Mouse (Mus musculus): ENCODE data around the gene Etv2. TPM values are rescaled to one million over a fixed set of nuclear protein-coding genes. Genes with fewer than 3 reads are reported as not detected.

Gene Etv2
- polyA plus RNA-seq, 1 experiment from 2014 or later, result 0.19 TPM

- Histone ChIP-seq H3K27ac (replicated peaks in 1 of 2; ENCODE audit: control insufficient read depth in 1 of 2, insufficient read depth in 1 of 2, low read depth in 2 of 2, low read length in 2 of 2) (no peak overlapping the region), H3K4me1 (ENCODE audit: control insufficient read depth in 2 of 2, insufficient read depth in 2 of 2, low read length in 2 of 2) (peaks cover 0 to 6% of the 10 kb centered on the region in 2 experiments; a peak in 1 of 4 replicates), H3K9me3 (ENCODE audit: control insufficient read depth, low read length) (no peaks in the 10 kb centered on the region), H3K36me3 (ENCODE audit: control insufficient read depth, insufficient read depth, low read length) (no peaks in the 10 kb centered on the region), H3K4me3 (ENCODE audit: control insufficient read depth in 1 of 2, insufficient read depth in 1 of 2, low read depth in 1 of 2, low read length in 2 of 2) (no peak overlapping the region), H3K9ac (ENCODE audit: low read length) (no peak overlapping the region), H3K4me2 (ENCODE audit: low read length) (no peak overlapping the region), H3K27me3 (ENCODE audit: control insufficient read depth, insufficient read depth, low read length) (peaks cover 5% of the 10 kb centered on the region)
- 45% methylated on average over 5 of the region's 5 CpGs for WGBS
- no peak for ATAC-seq (ENCODE audit: insufficient number of reproducible peaks, insufficient read depth, low FRiP score, low read depth)
These were observed 42.8 kb downstream of the Etv2 start for GRCm38 (mm10) chr7:30592772-30593423.

GRCm38 (mm10) chr7:30591605-30591951 is 44.1 kb downstream of the Etv2 start:
- no peak overlapping the region for H3K4me3 ChIP-seq (ENCODE audit: control insufficient read depth in 1 of 2, insufficient read depth in 1 of 2, low read depth in 1 of 2, low read length in 2 of 2)
- no peak overlapping the region for H3K27ac ChIP-seq (replicated peaks in 1 of 2; ENCODE audit: control insufficient read depth in 1 of 2, insufficient read depth in 1 of 2, low read depth in 2 of 2, low read length in 2 of 2)
- no peak overlapping the region for H3K9ac ChIP-seq (ENCODE audit: low read length)
- peaks cover 3 to 15% of the 10 kb centered on the region in 2 experiments; a peak in 3 of 4 replicates for H3K4me1 ChIP-seq (ENCODE audit: control insufficient read depth in 2 of 2, insufficient read depth in 2 of 2, low read length in 2 of 2)
- peaks cover 5% of the 10 kb centered on the region for H3K27me3 ChIP-seq (ENCODE audit: control insufficient read depth, insufficient read depth, low read length)
- no peak overlapping the region for H3K4me2 ChIP-seq (ENCODE audit: low read length)
- H3K9me3 ChIP-seq (ENCODE audit: control insufficient read depth, low read length), result no peaks in the 10 kb centered on the region
- 52% methylated on average over 4 of the region's 4 CpGs for WGBS
- peaks cover 2% of the 10 kb centered on the region for H3K36me3 ChIP-seq (ENCODE audit: control insufficient read depth, insufficient read depth, low read length)
- no peak for ATAC-seq (ENCODE audit: insufficient number of reproducible peaks, insufficient read depth, low FRiP score, low read depth)

GRCm38 (mm10) chr7:30590927-30591604 is 44.6 kb downstream of the Etv2 start:
- Histone ChIP-seq H3K9ac (ENCODE audit: low read length) (no peak overlapping the region), H3K9me3 (ENCODE audit: control insufficient read depth, low read length) (no peaks in the 10 kb centered on the region), H3K4me2 (ENCODE audit: low read length) (no peak overlapping the region), H3K4me1 (ENCODE audit: control insufficient read depth in 2 of 2, insufficient read depth in 2 of 2, low read length in 2 of 2) (peaks cover 3 to 15% of the 10 kb centered on the region in 2 experiments; a peak in 3 of 4 replicates), H3K36me3 (ENCODE audit: control insufficient read depth, insufficient read depth, low read length) (peaks cover 7% of the 10 kb centered on the region), H3K27ac (replicated peaks in 1 of 2; ENCODE audit: control insufficient read depth in 1 of 2, insufficient read depth in 1 of 2, low read depth in 2 of 2, low read length in 2 of 2) (no peak overlapping the region), H3K27me3 (ENCODE audit: control insufficient read depth, insufficient read depth, low read length) (peaks cover 5% of the 10 kb centered on the region), H3K4me3 (ENCODE audit: control insufficient read depth in 1 of 2, insufficient read depth in 1 of 2, low read depth in 1 of 2, low read length in 2 of 2) (no peak overlapping the region)
- no peak for ATAC-seq (ENCODE audit: insufficient number of reproducible peaks, insufficient read depth, low FRiP score, low read depth)
- 68% methylated on average over 9 of the region's 9 CpGs for WGBS

GRCm38 (mm10) chr7:30589435-30590301 is 46.0 kb downstream of the Etv2 start:
- Histone ChIP-seq H3K9ac (ENCODE audit: low read length) (peak overlapping the region; percentile 96), H3K4me2 (ENCODE audit: low read length) (peak overlapping the region; percentile 82), H3K4me1 (ENCODE audit: control insufficient read depth in 2 of 2, insufficient read depth in 2 of 2, low read length in 2 of 2) (peaks cover 3 to 15% of the 10 kb centered on the region in 2 experiments; a peak in 3 of 4 replicates), H3K27ac (replicated peaks in 1 of 2; ENCODE audit: control insufficient read depth in 1 of 2, insufficient read depth in 1 of 2, low read depth in 2 of 2, low read length in 2 of 2) (peak overlapping the region; percentile 88 to 90), H3K4me3 (ENCODE audit: control insufficient read depth in 1 of 2, insufficient read depth in 1 of 2, low read depth in 1 of 2, low read length in 2 of 2) (peak overlapping the region; percentile 77 to 94), H3K9me3 (ENCODE audit: control insufficient read depth, low read length) (no peaks in the 10 kb centered on the region), H3K27me3 (ENCODE audit: control insufficient read depth, insufficient read depth, low read length) (peaks cover 4% of the 10 kb centered on the region), H3K36me3 (ENCODE audit: control insufficient read depth, insufficient read depth, low read length) (peaks cover 21% of the 10 kb centered on the region)
- peak; percentile 55 for ATAC-seq (ENCODE audit: insufficient number of reproducible peaks, insufficient read depth, low FRiP score, low read depth)
- WGBS, result 26% methylated on average over 38 of the region's 40 CpGs

GRCm38 (mm10) chr7:30588676-30589434 is 46.8 kb downstream of the Etv2 start, which contains the start of gene Kmt2b:
Gene Kmt2b, minus strand, starts transcription at chr7:30588726.
- H3K4me3 ChIP-seq (ENCODE audit: control insufficient read depth in 1 of 2, insufficient read depth in 1 of 2, low read depth in 1 of 2, low read length in 2 of 2), result peak within 1 kb of the TSS; percentile 77 to 94
- H3K36me3 ChIP-seq (ENCODE audit: control insufficient read depth, insufficient read depth, low read length), result peaks cover 30% of the 10 kb centered on the region
- peak within 1 kb of the TSS; percentile 88 to 90 for H3K27ac ChIP-seq (replicated peaks in 1 of 2; ENCODE audit: control insufficient read depth in 1 of 2, insufficient read depth in 1 of 2, low read depth in 2 of 2, low read length in 2 of 2)
- WGBS, result under 1% methylated on average over 61 of the region's 68 CpGs
- no peaks in the 10 kb centered on the region for H3K9me3 ChIP-seq (ENCODE audit: control insufficient read depth, low read length)
- H3K9ac ChIP-seq (ENCODE audit: low read length), result peak within 1 kb of the TSS; percentile 96
- no peaks in the 10 kb centered on the region; the same call in 1 of the 2 replicates for H3K27me3 ChIP-seq (ENCODE audit: control insufficient read depth, insufficient read depth, low read length)
- H3K4me1 ChIP-seq (ENCODE audit: control insufficient read depth in 2 of 2, insufficient read depth in 2 of 2, low read length in 2 of 2), result peaks cover 3 to 15% of the 10 kb centered on the region in 2 experiments; a peak in 3 of 4 replicates
- peak; percentile 96 for ATAC-seq (ENCODE audit: insufficient number of reproducible peaks, insufficient read depth, low FRiP score, low read depth)
- H3K4me2 ChIP-seq (ENCODE audit: low read length), result peak within 1 kb of the TSS; percentile 97

GRCm38 (mm10) chr7:30587842-30588667 is 47.6 kb downstream of the Etv2 start:
- Histone ChIP-seq H3K4me1 (ENCODE audit: control insufficient read depth in 2 of 2, insufficient read depth in 2 of 2, low read length in 2 of 2) (peaks cover 3 to 15% of the 10 kb centered on the region in 2 experiments; a peak in 3 of 4 replicates), H3K4me3 (ENCODE audit: control insufficient read depth in 1 of 2, insufficient read depth in 1 of 2, low read depth in 1 of 2, low read length in 2 of 2) (peak overlapping the region; percentile 73 to 94), H3K9me3 (ENCODE audit: control insufficient read depth, low read length) (no peaks in the 10 kb centered on the region), H3K36me3 (ENCODE audit: control insufficient read depth, insufficient read depth, low read length) (peaks cover 38% of the 10 kb centered on the region), H3K27me3 (ENCODE audit: control insufficient read depth, insufficient read depth, low read length) (no peaks in the 10 kb centered on the region), H3K9ac (ENCODE audit: low read length) (peak overlapping the region; percentile 96), H3K27ac (replicated peaks in 1 of 2; ENCODE audit: control insufficient read depth in 1 of 2, insufficient read depth in 1 of 2, low read depth in 2 of 2, low read length in 2 of 2) (peak overlapping the region; percentile 30 to 90), H3K4me2 (ENCODE audit: low read length) (peak overlapping the region; percentile 97)
- peak; percentile 14 for ATAC-seq (ENCODE audit: insufficient number of reproducible peaks, insufficient read depth, low FRiP score, low read depth)
- WGBS, result under 1% methylated on average over 61 of the region's 67 CpGs
